Mouse (Mus musculus) hindbrain, embryonic 10.5 days (tissue): ENCODE measurements around the gene Tmod1. TPM values are rescaled to one million over a fixed set of nuclear protein-coding genes. Genes with fewer than 3 reads are reported as not detected.
A peak's percentile ranks its signal among the peaks of the same experiment; 100 is the strongest.

ENCODE experiments used
- DNase-seq: peaks from one replicate; pipeline ENCODE4 v3.0.0-alpha.2; 2017; ENCODE audit warnings: low spot score
- H3K27ac ChIP-seq: fragments of 300-500 bp; sonication (generic); 2 replicates; pipeline ENCODE4 v1.5.1; 2016; ENCODE audit warnings: mild to moderate bottlenecking, moderate library complexity
- H3K27me3 ChIP-seq: fragments of 300-500 bp; sonication (generic); 2 replicates; pipeline ENCODE4 v1.6.1; 2016; ENCODE audit warnings: mild to moderate bottlenecking; ENCODE audit not compliant: poor library complexity, insufficient read depth, severe bottlenecking
- H3K36me3 ChIP-seq: fragments of 300-500 bp; sonication (generic); 2 replicates; pipeline ENCODE4 v1.6.1; 2016; ENCODE audit warnings: mild to moderate bottlenecking, moderate library complexity
- H3K4me1 ChIP-seq: fragments of 300-500 bp; sonication (generic); replicated peaks from 2 replicates; pipeline ENCODE4 v1.6.1; 2016; ENCODE audit warnings: mild to moderate bottlenecking
- H3K4me3 ChIP-seq: fragments of 300-500 bp; sonication (generic); 2 replicates; pipeline ENCODE4 v1.5.1; 2016; ENCODE audit warnings: mild to moderate bottlenecking, moderate library complexity
- H3K9me3 ChIP-seq: fragments of 300-500 bp; sonication (generic); 2 replicates; pipeline ENCODE4 v1.6.1; 2016; ENCODE audit warnings: mild to moderate bottlenecking, moderate library complexity
- WGBS: fragments of 180-500 bp; shearing (Covaris S2); methylation state at CpG from one replicate; pipeline ENCODE4 v1.1.7; 2016; 5-methylcytosine and 5-hydroxymethylcytosine counted together
- polyA plus RNA-seq: library from polyadenylated mRNA; unstranded; fragments of >200 nt; fragmentation: Nextera tagmentation; extraction: Ambion mirVana; gene quantifications from 2 replicates; pipeline ENCODE4 v1.2.1, GENCODE M21; 2016

Gene Tmod1
- polyA plus RNA-seq, 1 experiment from 2014 or later: 2.9 TPM

DNA sequence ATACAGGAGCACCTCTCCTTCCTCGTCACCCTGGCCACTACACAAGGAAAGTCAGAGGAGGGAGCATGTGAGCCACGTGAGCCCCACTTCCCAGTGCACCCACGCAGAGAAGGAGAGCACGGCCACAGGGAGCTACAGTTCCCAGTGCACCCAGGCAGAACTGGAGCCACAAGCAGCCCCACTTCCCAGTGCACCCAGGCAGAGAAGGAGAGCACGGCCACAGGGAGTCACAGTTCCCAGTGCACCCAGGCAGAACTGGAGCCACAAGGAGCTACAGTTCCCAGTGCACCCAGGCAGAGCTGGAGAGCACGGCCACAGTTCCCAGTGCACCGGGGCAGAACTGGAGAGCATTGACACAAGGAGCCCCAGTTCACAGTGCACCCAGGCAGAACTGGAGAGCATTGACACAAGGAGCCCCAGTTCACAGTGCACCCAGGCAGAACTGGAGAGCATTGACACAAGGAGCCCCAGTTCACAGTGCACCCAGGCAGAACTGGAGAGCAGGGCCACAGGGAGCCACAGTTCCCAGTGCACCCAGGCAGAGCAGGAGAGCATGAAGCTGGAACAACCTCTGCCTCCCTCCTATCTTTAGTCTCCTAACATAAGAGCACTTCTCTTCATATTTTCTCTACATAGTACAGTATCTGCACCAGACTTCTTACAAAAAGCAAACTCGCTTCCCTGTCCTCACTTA lies 90.7 kb downstream of the Tmod1 start:
- Histone ChIP-seq H3K27ac (no peak overlapping the region), H3K27me3 (no peaks in the 10 kb centered on the region), H3K36me3 (peaks cover 91% of the 10 kb centered on the region), H3K4me3 (no peak overlapping the region), H3K4me1 (no peaks in the 10 kb centered on the region), H3K9me3 (no peaks in the 10 kb centered on the region)
- DNase-seq: no peak
- WGBS: 86% methylated on average over 8 of the region's 8 CpGs

GRCm38 (mm10) chr4:46130221-46130620 lies 91.5 kb downstream of the Tmod1 start:
- Histone ChIP-seq H3K4me1 (no peaks in the 10 kb centered on the region), H3K9me3 (no peaks in the 10 kb centered on the region), H3K27ac (no peak overlapping the region), H3K36me3 (peaks cover 91% of the 10 kb centered on the region), H3K27me3 (no peaks in the 10 kb centered on the region), H3K4me3 (no peak overlapping the region)
- peak; percentile 60 for DNase-seq
- WGBS: 79% methylated on average over 3 of the region's 3 CpGs

DNA sequence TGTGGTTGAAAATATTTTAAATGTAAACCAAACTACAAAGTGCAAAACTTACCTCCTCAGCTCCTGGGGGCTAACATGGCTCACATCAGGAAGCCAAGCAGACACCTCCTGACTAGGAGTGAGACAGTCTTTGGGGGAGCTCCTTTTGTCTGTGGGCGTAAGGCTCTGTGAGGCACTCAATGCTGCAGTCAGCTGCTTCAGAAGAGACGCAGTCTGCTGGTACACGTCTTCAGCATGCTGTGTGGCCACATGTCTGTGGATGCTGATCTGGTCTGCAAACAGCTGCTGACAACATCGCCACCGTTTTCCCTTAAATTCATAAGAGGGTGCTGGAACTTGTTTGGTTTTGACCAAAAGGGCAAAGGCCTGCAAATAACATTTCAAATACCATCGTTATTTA lies 93.1 kb downstream of the Tmod1 start:
- Histone ChIP-seq H3K9me3 (no peaks in the 10 kb centered on the region), H3K27ac (no peak overlapping the region), H3K4me1 (peaks cover 5% of the 10 kb centered on the region), H3K36me3 (peaks cover 80% of the 10 kb centered on the region), H3K4me3 (no peak overlapping the region), H3K27me3 (no peaks in the 10 kb centered on the region)
- 91% methylated on average over 6 of the region's 6 CpGs for WGBS
- no peak for DNase-seq

DNA sequence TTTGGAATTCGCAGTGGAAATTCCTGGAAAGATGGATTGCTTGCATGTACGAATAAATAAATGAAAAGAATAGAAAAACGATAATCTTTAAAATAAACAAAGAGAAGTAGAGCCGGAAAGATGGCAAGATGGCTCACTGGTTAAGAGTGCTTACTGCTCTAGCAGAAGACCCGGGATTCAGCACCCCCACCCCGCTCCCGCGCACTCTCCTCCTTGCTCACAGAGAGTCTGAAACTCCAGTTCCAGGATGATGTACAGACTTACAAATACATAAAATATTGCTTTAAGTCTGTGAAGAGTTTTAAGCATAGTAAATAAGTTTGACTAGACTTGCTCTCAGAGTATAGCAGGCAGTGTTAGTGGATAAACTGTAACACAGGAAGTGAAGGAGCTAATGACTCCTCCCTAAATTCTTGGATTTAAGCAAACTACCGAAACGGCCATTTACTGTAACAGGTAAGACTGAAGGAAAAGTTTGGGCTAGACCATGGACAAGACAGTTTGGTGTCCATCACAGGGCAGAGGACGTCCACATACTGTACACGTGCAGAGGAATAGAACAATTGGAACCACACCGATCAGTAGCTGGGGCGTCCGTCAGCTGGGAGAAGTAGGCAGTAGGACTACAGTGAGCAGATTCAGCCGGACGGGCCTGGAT lies 99.0 kb downstream of the Tmod1 start:
- peaks cover 35% of the 10 kb centered on the region for H3K36me3 ChIP-seq
- peaks cover 33% of the 10 kb centered on the region for H3K4me1 ChIP-seq
- peak overlapping the region; percentile 97 for H3K27ac ChIP-seq
- peak; percentile 24 for DNase-seq
- H3K4me3 ChIP-seq: peak overlapping the region; percentile 94
- no peaks in the 10 kb centered on the region for H3K9me3 ChIP-seq
- whole genome bisulfite sequencing: 10% methylated on average over 17 of the region's 17 CpGs
- H3K27me3 ChIP-seq: no peaks in the 10 kb centered on the region

DNA sequence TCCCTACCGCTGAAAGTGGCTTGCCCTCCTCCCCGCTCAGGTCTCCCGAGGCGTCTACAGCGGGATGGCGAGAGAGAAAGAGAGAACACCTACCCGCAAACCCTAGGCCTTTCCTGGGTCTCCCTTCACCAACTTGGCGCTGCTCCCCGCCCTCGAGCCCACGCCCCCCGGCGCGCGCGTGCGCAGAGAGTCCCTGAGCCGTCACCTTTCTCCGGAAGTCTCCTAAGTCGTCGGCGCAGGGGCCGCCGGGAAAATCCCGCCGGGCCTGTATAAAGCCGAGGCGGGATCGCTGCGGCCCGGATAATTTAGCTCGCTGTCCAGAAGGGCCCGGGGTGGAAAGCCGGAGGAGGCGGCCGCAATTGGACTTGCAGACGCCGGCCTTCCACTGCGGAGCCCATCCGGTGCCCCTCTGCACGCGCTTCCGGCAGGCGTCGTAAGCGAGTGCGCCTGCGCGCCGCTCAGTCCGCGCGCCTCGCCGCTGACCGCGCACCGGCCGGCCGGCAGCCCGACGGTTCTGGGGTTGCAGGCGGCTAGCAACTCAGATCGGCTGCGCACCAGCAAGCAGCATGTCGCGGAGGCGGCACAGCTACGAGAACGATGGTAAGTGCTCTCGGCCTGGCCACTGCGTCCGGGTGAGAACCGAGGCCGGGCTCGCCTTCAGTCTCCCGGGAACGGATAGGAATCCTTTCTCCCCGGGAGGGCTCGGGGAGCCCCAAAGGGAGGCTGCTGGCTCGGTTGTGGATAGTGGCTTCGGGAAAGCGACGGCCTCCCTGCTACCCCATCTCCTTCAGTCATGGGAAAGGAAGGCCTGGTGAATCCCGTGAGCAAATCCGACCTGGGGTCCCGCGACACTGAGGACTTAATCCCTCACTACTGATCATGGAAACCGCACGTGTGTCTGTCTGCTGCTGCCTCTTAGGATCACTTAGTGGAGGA lies 99.8 kb downstream of the Tmod1 start, which contains the start of the genes Ncbp1 and Tstd2:
Gene Ncbp1, plus strand, starts transcription at position 327 of the 936 bp plus-strand sequence.
Gene Tstd2, minus strand, starts transcription at position 408 of the 936 bp plus-strand sequence.
- Histone ChIP-seq H3K27ac (peak within 1 kb of the TSS; percentile 97), H3K4me3 (peak within 1 kb of the TSS; percentile 94), H3K27me3 (no peaks in the 10 kb centered on the region), H3K4me1 (peaks cover 33% of the 10 kb centered on the region), H3K9me3 (no peaks in the 10 kb centered on the region), H3K36me3 (peaks cover 31% of the 10 kb centered on the region)
- DNase-seq: peak; percentile 93
- under 1% methylated on average over 90 of the region's 90 CpGs for WGBS

DNA sequence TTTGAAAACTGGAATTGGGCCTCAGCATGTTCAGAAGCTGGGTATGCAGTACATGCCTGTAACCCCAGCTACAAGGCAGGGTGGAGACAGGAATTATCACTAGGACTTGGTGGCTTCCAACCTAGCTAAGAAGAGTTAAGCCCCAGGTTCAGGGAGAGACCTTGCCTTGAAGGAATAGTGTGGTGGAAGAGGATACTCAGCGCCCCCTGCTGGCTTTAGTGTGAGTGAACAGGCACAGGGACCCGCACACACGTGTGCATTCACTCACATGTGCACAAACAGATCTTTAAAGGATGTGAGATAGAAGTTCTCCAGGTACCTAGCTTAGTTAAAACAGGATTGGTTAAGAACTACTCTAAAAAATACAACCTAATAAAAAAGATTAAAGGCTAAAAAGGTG lies 105.6 kb downstream of the Tmod1 start:
- Histone ChIP-seq H3K4me1 (peaks cover 14% of the 10 kb centered on the region), H3K4me3 (no peak overlapping the region), H3K27me3 (no peaks in the 10 kb centered on the region), H3K27ac (no peak overlapping the region), H3K36me3 (peaks cover 64% of the 10 kb centered on the region), H3K9me3 (no peaks in the 10 kb centered on the region; the same call in 1 of the 2 replicates)
- 76% methylated on average over 3 of the region's 3 CpGs for WGBS
- no peak for DNase-seq

GRCm38 (mm10) chr4:46146881-46147280 lies 108.1 kb downstream of the Tmod1 start:
- H3K9me3 ChIP-seq: no peaks in the 10 kb centered on the region; the same call in 1 of the 2 replicates
- no peak overlapping the region for H3K4me3 ChIP-seq
- 96% methylated on average over 1 of the region's 1 CpGs for WGBS
- no peaks in the 10 kb centered on the region for H3K27me3 ChIP-seq
- peaks cover 89% of the 10 kb centered on the region for H3K36me3 ChIP-seq
- no peaks in the 10 kb centered on the region for H3K4me1 ChIP-seq
- no peak for DNase-seq
- no peak overlapping the region for H3K27ac ChIP-seq

GRCm38 (mm10) chr4:46151903-46152544 lies 113.3 kb downstream of the Tmod1 start:
- Histone ChIP-seq H3K36me3 (peaks cover 98% of the 10 kb centered on the region), H3K4me3 (no peak overlapping the region), H3K4me1 (no peaks in the 10 kb centered on the region), H3K27me3 (no peaks in the 10 kb centered on the region), H3K27ac (no peak overlapping the region), H3K9me3 (no peaks in the 10 kb centered on the region)
- DNase-seq: no peak
- 92% methylated on average over 12 of the region's 12 CpGs for WGBS

DNA sequence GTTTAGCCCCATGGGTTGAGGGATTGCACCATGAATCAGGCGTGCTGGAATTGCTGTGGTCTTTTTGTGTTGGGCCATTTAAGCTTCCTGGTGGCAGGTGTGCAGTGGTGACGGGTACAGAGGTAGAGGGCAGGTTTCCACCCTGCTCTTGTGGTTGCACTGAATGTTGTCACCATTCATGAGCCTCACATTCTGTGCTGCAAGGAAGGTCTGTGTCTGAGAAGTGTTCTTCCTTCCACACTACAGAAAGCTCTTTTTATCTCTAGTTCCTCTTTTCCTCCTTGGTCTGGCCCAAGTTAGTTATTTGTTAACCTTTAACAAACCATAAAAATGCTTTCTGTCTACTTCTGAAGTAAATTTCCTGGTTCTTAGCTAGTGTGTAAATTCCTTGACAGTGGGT lies 125.3 kb downstream of the Tmod1 start:
- Histone ChIP-seq H3K4me1 (no peaks in the 10 kb centered on the region), H3K9me3 (no peaks in the 10 kb centered on the region), H3K27me3 (no peaks in the 10 kb centered on the region), H3K4me3 (no peak overlapping the region), H3K36me3 (peaks cover 100% of the 10 kb centered on the region), H3K27ac (no peak overlapping the region)
- WGBS: 91% methylated on average over 2 of the region's 2 CpGs
- DNase-seq: no peak

Other genes starting within 250 kb of the Tmod1 start
- 7.3 and 7.4 TPM in 2 replicates for gene Aldh1b1, start 239.9 kb upstream of the Tmod1 start, polyA plus RNA-seq
- 13.7 and 56.4 TPM in 2 replicates for gene Igfbpl1, start 212.0 kb upstream of the Tmod1 start, polyA plus RNA-seq
- gene Stra6l, start 190.3 kb upstream of the Tmod1 start, polyA plus RNA-seq: 0.29 and 0.54 TPM in 2 replicates
- gene Ccdc180, start 148.6 kb upstream of the Tmod1 start, polyA plus RNA-seq: 0.24 and 0.67 TPM in 2 replicates
- gene Tdrd7, start 73.6 kb upstream of the Tmod1 start, polyA plus RNA-seq: 8.9 and 9.8 TPM in 2 replicates
- gene Ncbp1, start 99.7 kb downstream of the Tmod1 start, polyA plus RNA-seq: 108 and 123 TPM in 2 replicates
- gene Tstd2, start 99.8 kb downstream of the Tmod1 start, polyA plus RNA-seq: 57.2 and 64.0 TPM in 2 replicates
- gene Xpa, start 157.4 kb downstream of the Tmod1 start, polyA plus RNA-seq: 24.5 and 26.7 TPM in 2 replicates